Mouse (Mus musculus) neural tube, embryonic 11.5 days (tissue): ENCODE data around the gene Nxpe3. TPM values are rescaled to one million over a fixed set of nuclear protein-coding genes. Genes with fewer than 3 reads are reported as not detected.
A peak's percentile ranks its signal among the peaks of the same experiment; 100 is the strongest.

Experiments used
- ATAC-seq: fragments of 200-750 bp; cut with Nextera tagmentation; 2 replicates; pipeline ENCODE4 v1.8.0; 2017; ENCODE audit warnings: moderate number of reproducible peaks, mild to moderate bottlenecking, moderate TSS enrichment, moderate library complexity; ENCODE audit not compliant: insufficient read depth, low FRiP score, low TSS enrichment
- DNase-seq: peaks from one replicate; pipeline ENCODE4 v3.0.0-alpha.2; 2015; ENCODE audit warnings: low spot score
- H3K27ac ChIP-seq: fragments of 300-500 bp; sonication (generic); 2 replicates; pipeline ENCODE4 v1.5.1; 2014; ENCODE audit warnings: low read depth, mild to moderate bottlenecking, low read length
- H3K27me3 ChIP-seq: fragments of 300-500 bp; sonication (generic); 2 replicates; pipeline ENCODE4 v1.6.1; 2014; ENCODE audit warnings: mild to moderate bottlenecking, low read length, mixed read lengths; ENCODE audit not compliant: control insufficient read depth, insufficient read depth
- H3K36me3 ChIP-seq: fragments of 300-500 bp; sonication (generic); 2 replicates; pipeline ENCODE4 v1.6.1; 2014; ENCODE audit warnings: mild to moderate bottlenecking, low read length, moderate library complexity, mixed read lengths; ENCODE audit not compliant: control insufficient read depth, insufficient read depth
- H3K4me1 ChIP-seq: fragments of 300-500 bp; sonication (generic); 2 replicates; pipeline ENCODE4 v1.6.1; 2014; ENCODE audit warnings: low read length, mixed read lengths; ENCODE audit not compliant: control insufficient read depth, insufficient read depth
- H3K4me2 ChIP-seq: fragments of 300-500 bp; sonication (generic); 2 replicates; pipeline ENCODE4 v1.6.1; 2014; ENCODE audit warnings: low read depth, mild to moderate bottlenecking, moderate library complexity
- H3K4me3 ChIP-seq: fragments of 300-500 bp; sonication (generic); 2 replicates; pipeline ENCODE4 v1.5.1; 2014; ENCODE audit warnings: low read depth, low read length
- H3K9ac ChIP-seq: fragments of 300-500 bp; sonication (generic); 2 replicates; pipeline ENCODE4 v1.6.1; 2014; ENCODE audit warnings: mild to moderate bottlenecking, low read length
- H3K9me3 ChIP-seq: fragments of 300-500 bp; sonication (generic); 2 replicates; pipeline ENCODE4 v1.6.1; 2016; ENCODE audit warnings: low read length; ENCODE audit not compliant: control insufficient read depth
- WGBS: fragments of 180-500 bp; shearing (Covaris S2); extraction: QIAGEN DNeasy Blood & Tissue Kit; methylation state at CpG from one replicate; pipeline ENCODE4 v1.1.7; 2014; 5-methylcytosine and 5-hydroxymethylcytosine counted together
- polyA plus RNA-seq: library from polyadenylated mRNA; unstranded; fragments of >200 nt; fragmentation: Nextera tagmentation; extraction: Ambion mirVana; gene quantifications from 2 replicates; pipeline ENCODE4 v1.2.1, GENCODE M21; 2014

Nxpe3 gene
- polyA plus RNA-seq, 1 experiment from 2014 or later, result 0.89 TPM

- WGBS, result 89% methylated on average over 2 of the region's 2 CpGs
- Histone ChIP-seq H3K4me3 (no peak overlapping the region), H3K36me3 (no peaks in the 10 kb centered on the region), H3K9me3 (no peaks in the 10 kb centered on the region), H3K4me1 (no peaks in the 10 kb centered on the region; the same call in 1 of the 2 replicates), H3K27ac (no peak overlapping the region), H3K4me2 (no peak overlapping the region), H3K27me3 (no peaks in the 10 kb centered on the region), H3K9ac (no peak overlapping the region)
- DNase-seq (no peak), ATAC-seq (no peak)
These were observed 57.9 kb downstream of the Nxpe3 start for GRCm38 (mm10) chr16:55837168-55837567.

GRCm38 (mm10) chr16:55835798-55836197, 59.3 kb downstream of the Nxpe3 start:
- Histone ChIP-seq H3K4me3 (no peak overlapping the region), H3K36me3 (no peaks in the 10 kb centered on the region), H3K9ac (no peak overlapping the region), H3K4me1 (no peaks in the 10 kb centered on the region; the same call in 1 of the 2 replicates), H3K27ac (no peak overlapping the region), H3K4me2 (no peak overlapping the region), H3K27me3 (no peaks in the 10 kb centered on the region), H3K9me3 (no peaks in the 10 kb centered on the region)
- ATAC-seq (no peak), DNase-seq (no peak)

- Histone ChIP-seq H3K36me3 (no peaks in the 10 kb centered on the region), H3K27ac (no peak overlapping the region), H3K27me3 (no peaks in the 10 kb centered on the region), H3K9ac (no peak overlapping the region), H3K4me2 (no peak overlapping the region), H3K9me3 (no peaks in the 10 kb centered on the region), H3K4me1 (no peaks in the 10 kb centered on the region; the same call in 1 of the 2 replicates), H3K4me3 (no peak overlapping the region)
- DNase-seq (no peak), ATAC-seq (no peak)
- WGBS, result 95% methylated on average over 8 of the region's 8 CpGs
These were observed 62.5 kb downstream of the Nxpe3 start for GRCm38 (mm10) chr16:55832617-55833016.

- H3K4me3 ChIP-seq, result no peak overlapping the region
- H3K27me3 ChIP-seq, result no peaks in the 10 kb centered on the region
- H3K27ac ChIP-seq, result no peak overlapping the region
- H3K4me1 ChIP-seq, result no peaks in the 10 kb centered on the region; the same call in 1 of the 2 replicates
- no peaks in the 10 kb centered on the region for H3K9me3 ChIP-seq
- DNase-seq, result no peak
- H3K4me2 ChIP-seq, result no peak overlapping the region
- no peaks in the 10 kb centered on the region for H3K36me3 ChIP-seq
- WGBS, result 94% methylated on average over 6 of the region's 6 CpGs
- ATAC-seq, result no peak
- H3K9ac ChIP-seq, result no peak overlapping the region
These were observed 63.0 kb downstream of the Nxpe3 start for GRCm38 (mm10) chr16:55832040-55832439.

GRCm38 (mm10) chr16:55831451-55831850, 63.6 kb downstream of the Nxpe3 start:
- H3K4me3 ChIP-seq, result no peak overlapping the region
- no peaks in the 10 kb centered on the region for H3K9me3 ChIP-seq
- H3K27ac ChIP-seq, result no peak overlapping the region
- H3K4me1 ChIP-seq, result no peaks in the 10 kb centered on the region; the same call in 1 of the 2 replicates
- ATAC-seq, result no peak
- 96% methylated on average over 1 of the region's 1 CpGs for WGBS
- no peaks in the 10 kb centered on the region for H3K27me3 ChIP-seq
- H3K9ac ChIP-seq, result no peak overlapping the region
- no peak overlapping the region for H3K4me2 ChIP-seq
- H3K36me3 ChIP-seq, result no peaks in the 10 kb centered on the region
- no peak for DNase-seq

GRCm38 (mm10) chr16:55823398-55824155, 71.5 kb downstream of the Nxpe3 start:
- H3K4me1 ChIP-seq, result 0 out of 2 replicates have a peak, but pooled peaks cover 2% of the 10 kb centered on the region
- WGBS, result 41% methylated on average over 11 of the region's 11 CpGs
- ATAC-seq (no peak), DNase-seq (no peak)
- H3K36me3 ChIP-seq, result no peaks in the 10 kb centered on the region
- no peaks in the 10 kb centered on the region for H3K9me3 ChIP-seq
- H3K4me3 ChIP-seq, result no peak overlapping the region
- no peak overlapping the region for H3K9ac ChIP-seq
- H3K27me3 ChIP-seq, result no peaks in the 10 kb centered on the region
- H3K27ac ChIP-seq, result no peak overlapping the region
- no peak overlapping the region for H3K4me2 ChIP-seq

- Histone ChIP-seq H3K4me1 (0 out of 2 replicates have a peak, but pooled peaks cover 2% of the 10 kb centered on the region), H3K27ac (no peak overlapping the region), H3K9ac (no peak overlapping the region), H3K27me3 (no peaks in the 10 kb centered on the region), H3K4me2 (peak overlapping the region; percentile 92; the same call in 1 of the 2 replicates), H3K4me3 (peak overlapping the region; percentile 81; the same call in 1 of the 2 replicates), H3K9me3 (no peaks in the 10 kb centered on the region), H3K36me3 (no peaks in the 10 kb centered on the region)
- no peak for DNase-seq
- 39% methylated on average over 18 of the region's 18 CpGs for WGBS
- no peak for ATAC-seq
These were observed 72.2 kb downstream of the Nxpe3 start for GRCm38 (mm10) chr16:55822741-55823397.

- H3K9ac ChIP-seq, result peak overlapping the region; percentile 75
- WGBS, result under 1% methylated on average over 64 of the region's 67 CpGs
- peak overlapping the region; percentile 81 for H3K4me3 ChIP-seq
- peak overlapping the region; percentile 92 for H3K4me2 ChIP-seq
- DNase-seq (peak; percentile 87), ATAC-seq (peak; percentile 89)
- H3K27me3 ChIP-seq, result no peaks in the 10 kb centered on the region
- H3K36me3 ChIP-seq, result 0 out of 2 replicates have a peak, but pooled peaks cover 2% of the 10 kb centered on the region
- 0 out of 2 replicates have a peak, but pooled peaks cover 2% of the 10 kb centered on the region for H3K4me1 ChIP-seq
- H3K27ac ChIP-seq, result no peak overlapping the region
- H3K9me3 ChIP-seq, result no peaks in the 10 kb centered on the region
These were observed 72.9 kb downstream of the Nxpe3 start for GRCm38 (mm10) chr16:55821997-55822740.
